Mouse (Mus musculus): ENCODE results near the gene Dynlt1b. TPM values are rescaled to one million over a fixed set of nuclear protein-coding genes. Genes with fewer than 3 reads are reported as not detected.
"Not testable (repeated sequence)": the region's sequence is repeated elsewhere in the genome, so short reads cannot be mapped to it uniquely, and the experiment has no call there.

The Dynlt1b gene
- polyA plus RNA-seq, 1 experiment: 112 TPM

GRCm38 (mm10) chr17:6398816-6399215, 31.1 kb upstream of the Dynlt1b start:
- DNase-seq (ENCODE audit: low read depth in 1 of 2, low spot score in 2 of 2); H3K36me3 ChIP-seq (ENCODE audit: control insufficient read depth, insufficient read depth, low read length); H3K4me1 ChIP-seq (ENCODE audit: control insufficient read depth, insufficient read depth, insufficient read length); H3K4me3 ChIP-seq (ENCODE audit: extremely low read depth, insufficient read depth, insufficient read length); H3K27ac ChIP-seq (ENCODE audit: insufficient read depth, low read length); H3K27me3 ChIP-seq (ENCODE audit: control insufficient read depth, insufficient read depth, low read length): not testable (repeated sequence)
- 65% methylated on average over 7 of the region's 7 CpGs for WGBS

GRCm38 (mm10) chr17:6399281-6400096, 30.4 kb upstream of the Dynlt1b start:
- WGBS: 69% methylated on average over 8 of the region's 13 CpGs
- H3K27ac ChIP-seq (ENCODE audit: insufficient read depth, low read length); H3K4me1 ChIP-seq (ENCODE audit: control insufficient read depth, insufficient read depth, insufficient read length); DNase-seq (ENCODE audit: low read depth in 1 of 2, low spot score in 2 of 2); H3K4me3 ChIP-seq (ENCODE audit: extremely low read depth, insufficient read depth, insufficient read length); H3K27me3 ChIP-seq (ENCODE audit: control insufficient read depth, insufficient read depth, low read length); H3K36me3 ChIP-seq (ENCODE audit: control insufficient read depth, insufficient read depth, low read length): not testable (repeated sequence)

- not testable (repeated sequence) for H3K4me1 ChIP-seq (ENCODE audit: control insufficient read depth, insufficient read depth, insufficient read length); H3K27ac ChIP-seq (ENCODE audit: insufficient read depth, low read length); DNase-seq (ENCODE audit: low read depth in 1 of 2, low spot score in 2 of 2); H3K36me3 ChIP-seq (ENCODE audit: control insufficient read depth, insufficient read depth, low read length); H3K4me3 ChIP-seq (ENCODE audit: extremely low read depth, insufficient read depth, insufficient read length); H3K27me3 ChIP-seq (ENCODE audit: control insufficient read depth, insufficient read depth, low read length)
- WGBS: 83% methylated on average over 4 of the region's 4 CpGs
Observed at GRCm38 (mm10) chr17:6400097-6400489, 29.8 kb upstream of the Dynlt1b start.

- H3K27me3 ChIP-seq (ENCODE audit: control insufficient read depth, insufficient read depth, low read length); H3K27ac ChIP-seq (ENCODE audit: insufficient read depth, low read length); H3K4me1 ChIP-seq (ENCODE audit: control insufficient read depth, insufficient read depth, insufficient read length); DNase-seq (ENCODE audit: low read depth in 1 of 2, low spot score in 2 of 2); H3K36me3 ChIP-seq (ENCODE audit: control insufficient read depth, insufficient read depth, low read length); H3K4me3 ChIP-seq (ENCODE audit: extremely low read depth, insufficient read depth, insufficient read length): not testable (repeated sequence)
- 61% methylated on average over 1 of the region's 1 CpGs for WGBS
Observed at GRCm38 (mm10) chr17:6404493-6404892, 25.4 kb upstream of the Dynlt1b start.

GRCm38 (mm10) chr17:6406972-6407371, 22.9 kb upstream of the Dynlt1b start:
- not testable (repeated sequence) for H3K27ac ChIP-seq (ENCODE audit: insufficient read depth, low read length); H3K36me3 ChIP-seq (ENCODE audit: control insufficient read depth, insufficient read depth, low read length); H3K4me3 ChIP-seq (ENCODE audit: extremely low read depth, insufficient read depth, insufficient read length); DNase-seq (ENCODE audit: low read depth in 1 of 2, low spot score in 2 of 2); H3K4me1 ChIP-seq (ENCODE audit: control insufficient read depth, insufficient read depth, insufficient read length); H3K27me3 ChIP-seq (ENCODE audit: control insufficient read depth, insufficient read depth, low read length)
- WGBS: 77% methylated on average over 1 of the region's 2 CpGs

- H3K27me3 ChIP-seq (ENCODE audit: control insufficient read depth, insufficient read depth, low read length); H3K27ac ChIP-seq (ENCODE audit: insufficient read depth, low read length); H3K4me3 ChIP-seq (ENCODE audit: extremely low read depth, insufficient read depth, insufficient read length); H3K4me1 ChIP-seq (ENCODE audit: control insufficient read depth, insufficient read depth, insufficient read length); DNase-seq (ENCODE audit: low read depth in 1 of 2, low spot score in 2 of 2); H3K36me3 ChIP-seq (ENCODE audit: control insufficient read depth, insufficient read depth, low read length): not testable (repeated sequence)
- 71% methylated on average over 6 of the region's 6 CpGs for WGBS
Observed at GRCm38 (mm10) chr17:6410713-6411213, 19.1 kb upstream of the Dynlt1b start.

- 58% methylated on average over 6 of the region's 7 CpGs for WGBS
- H3K4me3 ChIP-seq (ENCODE audit: extremely low read depth, insufficient read depth, insufficient read length); H3K27ac ChIP-seq (ENCODE audit: insufficient read depth, low read length); DNase-seq (ENCODE audit: low read depth in 1 of 2, low spot score in 2 of 2); H3K27me3 ChIP-seq (ENCODE audit: control insufficient read depth, insufficient read depth, low read length); H3K4me1 ChIP-seq (ENCODE audit: control insufficient read depth, insufficient read depth, insufficient read length); H3K36me3 ChIP-seq (ENCODE audit: control insufficient read depth, insufficient read depth, low read length): not testable (repeated sequence)
Observed at GRCm38 (mm10) chr17:6417118-6417517, 12.8 kb upstream of the Dynlt1b start.

- not testable (repeated sequence) for DNase-seq (ENCODE audit: low read depth in 1 of 2, low spot score in 2 of 2); H3K27me3 ChIP-seq (ENCODE audit: control insufficient read depth, insufficient read depth, low read length); H3K4me3 ChIP-seq (ENCODE audit: extremely low read depth, insufficient read depth, insufficient read length); H3K27ac ChIP-seq (ENCODE audit: insufficient read depth, low read length); H3K4me1 ChIP-seq (ENCODE audit: control insufficient read depth, insufficient read depth, insufficient read length); H3K36me3 ChIP-seq (ENCODE audit: control insufficient read depth, insufficient read depth, low read length)
- WGBS: 78% methylated on average over 1 of the region's 2 CpGs
Observed at GRCm38 (mm10) chr17:6420557-6420956, 9.4 kb upstream of the Dynlt1b start.

GRCm38 (mm10) chr17:6421547-6422326, 8.2 kb upstream of the Dynlt1b start:
- not testable (repeated sequence) for H3K27ac ChIP-seq (ENCODE audit: insufficient read depth, low read length); DNase-seq (ENCODE audit: low read depth in 1 of 2, low spot score in 2 of 2)
- WGBS: 83% methylated on average over 12 of the region's 14 CpGs

GRCm38 (mm10) chr17:6422370-6422769, 7.5 kb upstream of the Dynlt1b start:
- H3K36me3 ChIP-seq (ENCODE audit: control insufficient read depth, insufficient read depth, low read length); H3K27me3 ChIP-seq (ENCODE audit: control insufficient read depth, insufficient read depth, low read length); H3K4me1 ChIP-seq (ENCODE audit: control insufficient read depth, insufficient read depth, insufficient read length); H3K4me3 ChIP-seq (ENCODE audit: extremely low read depth, insufficient read depth, insufficient read length); H3K27ac ChIP-seq (ENCODE audit: insufficient read depth, low read length); DNase-seq (ENCODE audit: low read depth in 1 of 2, low spot score in 2 of 2): not testable (repeated sequence)
- 79% methylated on average over 2 of the region's 2 CpGs for WGBS

More at GRCm38 (mm10) chr17:6421547-6422326, 8.2 kb upstream of the Dynlt1b start:
- H3K4me1 ChIP-seq (ENCODE audit: control insufficient read depth, insufficient read depth, insufficient read length); H3K4me3 ChIP-seq (ENCODE audit: extremely low read depth, insufficient read depth, insufficient read length); H3K27me3 ChIP-seq (ENCODE audit: control insufficient read depth, insufficient read depth, low read length); H3K36me3 ChIP-seq (ENCODE audit: control insufficient read depth, insufficient read depth, low read length): not testable (repeated sequence)
